Mouse (Mus musculus): ENCODE data around the gene 5730596B20Rik.

The 5730596B20Rik gene

GRCm38 (mm10) chr6:52227470-52228222 is 50.3 kb downstream of the 5730596B20Rik start:
- DNase-seq, result no peak

- no peak for DNase-seq
These were observed 51.5 kb downstream of the 5730596B20Rik start for GRCm38 (mm10) chr6:52228475-52229465.

- DNase-seq, result no peak
These were observed 52.5 kb downstream of the 5730596B20Rik start for GRCm38 (mm10) chr6:52229558-52230416.
